Mouse (Mus musculus) left cerebral cortex, adult 2 months (tissue): ENCODE results near the gene Dapk1. TPM values are rescaled to one million over a fixed set of nuclear protein-coding genes. Genes with fewer than 3 reads are reported as not detected.

Source experiments
- DNase-seq, 2 experiments: peaks; one replicate each; pipeline ENCODE4 v3.0.0; 2021 to 2022; ENCODE audit warnings: low spot score in 2 of 2, mixed read lengths in 1 of 2; ENCODE audit errors: extremely low spot score in 1 of 2
- H3K27ac ChIP-seq: fragments of 200-600 bp; 2 replicates; pipeline ENCODE4 v1.8.1; 2022
- H3K4me3 ChIP-seq: fragments of 200-600 bp; 2 replicates; pipeline ENCODE4 v1.8.1; 2022
- CTCF ChIP-seq: fragments of 200-600 bp; IDR thresholded peaks from 2 replicates; pipeline ENCODE4 v1.8.1; 2022; ENCODE audit warnings: antibody characterized with exemption, mild to moderate bottlenecking, moderate library complexity
- intact Hi-C: fragments of 180-260 bp; cut with DNase I; formaldehyde crosslinking; loops from one replicate; pipeline ENCODE4 v1.15.1; 2025
- total RNA-seq, 2 experiments: library from RNA; stranded (reverse); gene quantifications; 2 replicates each; pipeline ENCODE4 v1.2.3; 2021

Dapk1 gene
- total RNA-seq, 2 experiments from 2014 or later, result 101 to 105 TPM

- H3K4me3 ChIP-seq, result no peak overlapping the region
- DNase-seq, result no peak
- intact Hi-C loops, result loop anchor here (10.0 kb wide), 1 partner anchor 902 kb away; no protein-coding TSS in a partner anchor
- TF ChIP-seq CTCF, result no peak; the same call in 1 of the 2 replicates
- H3K27ac ChIP-seq, result no peak overlapping the region
Observed at GRCm38 (mm10) chr13:60747201-60747600, 145.5 kb downstream of the Dapk1 start.

- intact Hi-C loops, result loop anchor here (10.0 kb wide), 1 partner anchor 904 kb away; no protein-coding TSS in a partner anchor
- peak; percentile 68 for TF ChIP-seq CTCF
- Histone ChIP-seq H3K4me3 (no peak overlapping the region), H3K27ac (no peak overlapping the region)
- no peak for DNase-seq
Observed at GRCm38 (mm10) chr13:60748556-60748955, 146.8 kb downstream of the Dapk1 start.

- intact Hi-C loops, result no loop called here
- no peak for DNase-seq
- H3K4me3 ChIP-seq, result no peak overlapping the region
- H3K27ac ChIP-seq, result no peak overlapping the region
- no peak for TF ChIP-seq CTCF
Observed at GRCm38 (mm10) chr13:60750930-60751329, 149.2 kb downstream of the Dapk1 start.

- DNase-seq, result no peak
- no peak overlapping the region for H3K4me3 ChIP-seq
- no peak overlapping the region for H3K27ac ChIP-seq
- intact Hi-C loops, result no loop called here
- no peak for TF ChIP-seq CTCF
Observed at GRCm38 (mm10) chr13:60753216-60753615, 151.5 kb downstream of the Dapk1 start.

GRCm38 (mm10) chr13:60755251-60755650 lies 153.5 kb downstream of the Dapk1 start:
- intact Hi-C loops, result loop anchor here (5.0 kb wide), 1 partner anchor 487 kb away; no protein-coding TSS in a partner anchor
- no peak for DNase-seq
- TF ChIP-seq CTCF, result no peak
- H3K27ac ChIP-seq, result no peak overlapping the region
- no peak overlapping the region for H3K4me3 ChIP-seq

DNA sequence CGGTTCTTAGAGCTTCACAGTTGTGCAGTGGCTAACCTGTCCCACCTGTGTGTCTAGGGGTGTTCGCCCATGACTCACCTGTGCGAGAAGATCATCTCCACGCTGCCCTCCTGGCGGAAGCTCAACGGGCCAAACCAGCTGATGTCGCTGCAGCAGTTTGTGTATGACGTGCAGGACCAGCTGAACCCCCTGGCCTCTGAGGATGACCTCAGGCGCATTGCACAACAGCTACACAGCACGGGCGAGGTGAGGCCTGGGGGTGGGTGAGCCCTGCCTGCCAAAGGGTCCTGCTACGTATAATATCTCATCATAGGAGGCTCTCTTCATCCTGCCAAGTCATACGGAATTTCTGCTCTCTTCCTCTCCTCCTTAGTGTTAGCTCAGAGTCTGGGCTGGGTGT lies 155.5 kb downstream of the Dapk1 start:
- H3K4me3 ChIP-seq, result no peak overlapping the region
- peak in 1 of 2 experiments; percentile 10 for DNase-seq
- H3K27ac ChIP-seq, result no peak overlapping the region
- TF ChIP-seq CTCF, result no peak
- intact Hi-C loops, result loop anchor here (5.0 kb wide), 1 partner anchor 485 kb away; no protein-coding TSS in a partner anchor

GRCm38 (mm10) chr13:60759136-60759535 lies 157.4 kb downstream of the Dapk1 start:
- DNase-seq, result peak in 1 of 2 experiments; percentile 69
- TF ChIP-seq CTCF, result peak; percentile 96
- H3K4me3 ChIP-seq, result no peak overlapping the region
- H3K27ac ChIP-seq, result no peak overlapping the region
- intact Hi-C loops, result loop anchor here (1.0 to 5.0 kb wide), 2 partner anchors 60 to 483 kb away; no protein-coding TSS in a partner anchor

GRCm38 (mm10) chr13:60760392-60760791 lies 158.6 kb downstream of the Dapk1 start:
- DNase-seq, result no peak
- H3K4me3 ChIP-seq, result no peak overlapping the region
- TF ChIP-seq CTCF, result no peak
- intact Hi-C loops, result no loop called here
- H3K27ac ChIP-seq, result no peak overlapping the region

GRCm38 (mm10) chr13:60761161-60761560 lies 159.4 kb downstream of the Dapk1 start:
- intact Hi-C loops, result no loop called here

DNA sequence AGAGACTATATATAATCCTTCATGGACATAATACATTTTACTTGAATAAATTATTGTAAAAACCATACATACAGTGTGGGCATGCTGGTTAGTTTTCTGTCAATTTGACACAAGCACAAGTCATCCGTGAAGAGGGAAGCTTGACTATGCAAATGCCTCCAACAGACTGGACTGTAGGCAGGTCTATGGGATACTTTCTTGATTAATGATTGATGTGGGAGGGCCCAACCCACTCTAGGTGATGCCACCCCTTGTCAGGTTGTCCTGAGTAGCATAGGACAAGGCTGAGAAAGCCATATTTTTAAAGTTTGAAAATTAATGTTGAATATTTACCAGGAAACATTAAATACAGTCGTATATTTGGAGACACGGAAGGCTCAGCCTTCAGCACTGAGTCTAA lies 178.8 kb downstream of the Dapk1 start:
- intact Hi-C loops, result no loop called here
- no peak for DNase-seq
- TF ChIP-seq CTCF, result no peak

More at GRCm38 (mm10) chr13:60761161-60761560, 159.4 kb downstream of the Dapk1 start:
- Histone ChIP-seq H3K27ac (no peak overlapping the region), H3K4me3 (no peak overlapping the region)
- no peak for DNase-seq
- TF ChIP-seq CTCF, result no peak

GRCm38 (mm10) chr13:60783301-60783700 lies 181.6 kb downstream of the Dapk1 start:
- no peak overlapping the region for H3K4me3 ChIP-seq
- DNase-seq, result no peak
- H3K27ac ChIP-seq, result no peak overlapping the region
- intact Hi-C loops, result no loop called here
- TF ChIP-seq CTCF, result no peak

More for the DNA sequence above, 178.8 kb downstream of the Dapk1 start:
- Histone ChIP-seq H3K27ac (no peak overlapping the region), H3K4me3 (no peak overlapping the region)

GRCm38 (mm10) chr13:60786264-60786663 lies 184.5 kb downstream of the Dapk1 start, which contains the start of gene BC051665:
Gene BC051665 (minus strand): TSS chr13:60786364.
- no peak for TF ChIP-seq CTCF
- H3K27ac ChIP-seq, result no peak within 1 kb of the TSS
- H3K4me3 ChIP-seq, result no peak within 1 kb of the TSS
- intact Hi-C loops, result no loop called here
- no peak for DNase-seq

- intact Hi-C loops, result no loop called here
- no peak for TF ChIP-seq CTCF
- no peak for DNase-seq
- no peak overlapping the region for H3K27ac ChIP-seq
- H3K4me3 ChIP-seq, result no peak overlapping the region
Observed at GRCm38 (mm10) chr13:60789466-60789865, 187.7 kb downstream of the Dapk1 start.
